ENCODE assay signal across 8 mouse cellular contexts in genomic region chr4:108032352-108032849, GRCm38 (mm10).
DNase-seq lines count a peak whose midpoint lies in the region; ATAC-seq and TF ChIP-seq lines count a peak whose summit lies in the region.

No protein-coding gene starts in this region.

- ATAC-seq in heart, embryonic 16.5 days (replicated peaks; ENCODE audit: extremely low read depth, insufficient read depth, low FRiP score), result 0 out of 2 replicates have a peak, but pooled peaks have one; percentile 19
- no peak for ATAC-seq in liver, embryonic 15.5 days (ENCODE audit: insufficient read depth)
- ATAC-seq in inflammation-experienced regulatory T-cells, adult 6 months, result no peak

- no peak for TF ChIP-seq CTCF in gastrocnemius, adult 2 months (IDR thresholded peaks at IDR 0.05)

- WGBS in heart, embryonic 16.5 days, result 52% methylated on average over 11 of the region's 11 CpGs
- 34% methylated on average over 11 of the region's 11 CpGs for WGBS in liver, embryonic 15.5 days (ENCODE audit: insufficient replicate concordance)

- no peaks in the 10 kb centered on the region for H3K9me3 ChIP-seq in heart, embryonic 16.5 days (replicated peaks; ENCODE audit: control insufficient read depth, low read length)
- H3K9me3 ChIP-seq in liver, embryonic 15.5 days (replicated peaks), result no peaks in the 10 kb centered on the region

- peak overlapping the region; percentile 99 for H3K4me2 ChIP-seq in heart, embryonic 16.5 days (ENCODE audit: low read depth, low read length)
- H3K4me2 ChIP-seq in liver, embryonic 15.5 days, result peak overlapping the region; percentile 71

- peaks cover 37% of the 10 kb centered on the region for H3K27me3 ChIP-seq in heart, embryonic 16.5 days (ENCODE audit: control insufficient read depth, insufficient read depth, low read length)
- H3K27me3 ChIP-seq in liver, embryonic 15.5 days, result peaks cover 70% of the 10 kb centered on the region

- intact Hi-C loops in gastrocnemius, adult 2 months (cut with DNase I), result no loop called here
- intact Hi-C loops in gastrocnemius, postnatal 36 days (cut with DNase I), result no loop called here

- peak overlapping the region; percentile 86 for H3K4me3 ChIP-seq in gastrocnemius, adult 2 months
- peak overlapping the region; percentile 68 for H3K4me3 ChIP-seq in brown adipose tissue, adult 24 weeks (ENCODE audit: insufficient read depth, low read depth, low read length)
- H3K4me3 ChIP-seq in heart, embryonic 16.5 days (ENCODE audit: low read length), result peak overlapping the region; percentile 62
- peak overlapping the region; percentile 46 for H3K4me3 ChIP-seq in liver, embryonic 15.5 days (replicated peaks)

- DNase-seq in gastrocnemius, adult 2 months, result no peak
- no peak for DNase-seq in gastrocnemius, postnatal 36 days
- no peak for DNase-seq in cerebellum, postnatal 25 days
- DNase-seq in yolk sac, embryonic 10.5 days (ENCODE audit: low spot score), result no peak

- no peaks in the 10 kb centered on the region for H3K36me3 ChIP-seq in heart, embryonic 16.5 days (ENCODE audit: control insufficient read depth, insufficient read depth)
- no peaks in the 10 kb centered on the region for H3K36me3 ChIP-seq in liver, embryonic 15.5 days (replicated peaks)

- H3K27ac ChIP-seq in gastrocnemius, adult 2 months, result peak overlapping the region; percentile 84
- no peak overlapping the region for H3K27ac ChIP-seq in brown adipose tissue, adult 24 weeks (replicated peaks; ENCODE audit: low read depth, low read length)
- H3K27ac ChIP-seq in heart, embryonic 16.5 days (ENCODE audit: low read length), result no peak overlapping the region
- H3K27ac ChIP-seq in liver, embryonic 15.5 days (replicated peaks), result no peak overlapping the region

- H3K4me1 ChIP-seq in brown adipose tissue, adult 24 weeks (ENCODE audit: control insufficient read depth, insufficient read depth, insufficient read length, low read length), result no peaks in the 10 kb centered on the region; the same call in 1 of the 2 replicates
- peaks cover 7% of the 10 kb centered on the region; the same call in 1 of the 2 replicates for H3K4me1 ChIP-seq in heart, embryonic 16.5 days (ENCODE audit: control insufficient read depth, insufficient read depth, low read length)
- peaks cover 16% of the 10 kb centered on the region for H3K4me1 ChIP-seq in liver, embryonic 15.5 days (replicated peaks)

- H3K9ac ChIP-seq in heart, embryonic 16.5 days (ENCODE audit: low read length), result peak overlapping the region; percentile 70
- no peak overlapping the region for H3K9ac ChIP-seq in liver, embryonic 15.5 days
